Mouse (Mus musculus) left cerebral cortex, postnatal 10 days (tissue): ENCODE measurements around the gene Cyp4f40. TPM values are rescaled to one million over a fixed set of nuclear protein-coding genes. Genes with fewer than 3 reads are reported as not detected.
"Not testable (repeated sequence)": the region's sequence is repeated elsewhere in the genome, so short reads cannot be mapped to it uniquely, and the experiment has no call there.

Experiments
- DNase-seq, 2 experiments: peaks; one replicate each; pipeline ENCODE4 v3.0.0; 2021 to 2022; ENCODE audit warnings: low spot score in 2 of 2, mixed read lengths in 1 of 2; ENCODE audit errors: extremely low spot score in 1 of 2
- intact Hi-C: fragments of 180-260 bp; cut with DNase I; formaldehyde crosslinking; loops from one replicate; pipeline ENCODE4 v1.15.1; 2025
- total RNA-seq, 2 experiments: library from RNA; stranded (reverse); gene quantifications; 2 replicates each; pipeline ENCODE4 v1.2.3; 2021

The Cyp4f40 gene
- total RNA-seq, 2 experiments from 2014 or later: not detected

DNA sequence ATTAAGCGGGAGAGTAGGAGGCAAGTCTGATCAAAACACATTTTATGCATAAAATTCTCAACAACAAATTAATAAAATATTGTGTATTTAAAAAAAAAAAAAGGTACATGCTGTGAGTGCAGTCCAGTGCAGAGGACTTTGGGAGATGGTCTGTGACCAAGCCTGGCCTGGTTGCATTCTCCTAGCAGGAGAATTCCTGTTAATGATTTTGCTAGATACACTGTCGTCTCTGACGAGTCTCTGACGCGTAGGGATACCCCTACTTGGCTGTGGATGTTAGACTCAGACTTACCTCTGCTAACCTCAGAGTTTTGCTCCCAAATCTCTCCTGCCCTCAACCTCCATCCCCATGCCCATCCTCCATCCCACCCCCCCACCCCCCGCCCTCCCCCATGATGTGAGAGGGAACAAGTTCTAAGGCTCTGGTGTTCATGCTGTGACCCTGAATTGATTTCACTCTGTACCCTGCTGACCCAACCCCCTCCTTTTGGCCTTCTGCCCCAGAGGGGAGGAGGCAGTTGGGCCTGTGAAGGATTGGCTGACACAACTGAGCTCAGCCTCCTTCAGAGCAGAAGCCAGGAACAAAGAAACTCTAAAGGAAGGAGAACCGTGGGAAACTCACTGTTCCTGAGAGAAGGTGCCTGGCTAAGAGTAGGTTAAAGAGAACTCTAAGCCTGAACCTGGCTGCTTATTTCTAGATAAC lies 26.5 kb downstream of the Cyp4f40 start, which contains the start of gene Cyp4f15:
TSS of gene Cyp4f15 (plus strand) at position 580 of the 703 bp plus-strand sequence.
- peak; percentile 49 to 59 for DNase-seq
- intact Hi-C loops: no loop called here

DNA sequence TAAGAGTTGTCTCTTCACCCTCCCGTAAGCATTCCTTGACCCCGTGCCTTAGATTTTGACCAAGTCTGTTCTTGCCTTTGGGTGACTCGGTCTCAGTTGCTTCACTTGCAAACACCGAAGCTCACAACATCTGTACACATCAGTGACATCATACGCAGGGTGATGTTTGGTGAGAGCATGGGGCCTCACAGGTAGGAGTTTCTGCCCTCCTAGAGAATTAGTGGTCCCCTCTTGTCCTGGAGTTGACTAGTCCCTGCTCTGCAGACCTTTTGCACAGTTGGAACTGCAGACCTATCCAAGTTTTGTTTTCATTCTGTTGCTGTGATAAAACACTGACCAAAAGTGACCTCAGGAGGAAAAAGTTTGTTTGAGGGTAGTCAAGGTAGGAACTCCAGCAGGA lies 28.0 kb downstream of the Cyp4f40 start:
- intact Hi-C loops: no loop called here
- DNase-seq: no peak

- intact Hi-C loops: no loop called here
- no peak for DNase-seq
These were observed 32.3 kb downstream of the Cyp4f40 start for GRCm38 (mm10) chr17:32690959-32691358.

DNA sequence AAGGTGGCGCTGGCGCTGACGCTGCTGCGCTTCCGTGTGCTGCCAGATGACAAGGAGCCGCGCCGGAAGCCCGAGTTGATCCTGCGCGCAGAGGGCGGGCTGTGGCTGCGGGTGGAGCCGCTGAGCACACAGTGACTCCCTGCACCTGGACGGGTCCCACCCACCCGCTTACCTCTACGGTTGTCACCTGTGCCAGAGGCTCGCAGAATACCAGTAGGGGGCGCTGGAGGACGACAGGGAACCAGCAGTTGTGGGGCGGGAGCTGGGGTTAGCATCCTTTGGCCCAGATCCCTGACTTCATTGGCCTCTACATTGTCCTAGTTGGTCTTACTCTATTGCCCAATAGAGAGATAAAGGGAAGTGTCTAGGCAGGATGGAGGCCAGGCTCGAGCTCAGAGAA lies 44.1 kb downstream of the Cyp4f40 start:
- peak in 1 of 2 experiments; percentile 38 for DNase-seq
- intact Hi-C loops: no loop called here

GRCm38 (mm10) chr17:32710541-32710940 lies 51.8 kb downstream of the Cyp4f40 start:
- intact Hi-C loops, DNase-seq: not testable (repeated sequence)

DNA sequence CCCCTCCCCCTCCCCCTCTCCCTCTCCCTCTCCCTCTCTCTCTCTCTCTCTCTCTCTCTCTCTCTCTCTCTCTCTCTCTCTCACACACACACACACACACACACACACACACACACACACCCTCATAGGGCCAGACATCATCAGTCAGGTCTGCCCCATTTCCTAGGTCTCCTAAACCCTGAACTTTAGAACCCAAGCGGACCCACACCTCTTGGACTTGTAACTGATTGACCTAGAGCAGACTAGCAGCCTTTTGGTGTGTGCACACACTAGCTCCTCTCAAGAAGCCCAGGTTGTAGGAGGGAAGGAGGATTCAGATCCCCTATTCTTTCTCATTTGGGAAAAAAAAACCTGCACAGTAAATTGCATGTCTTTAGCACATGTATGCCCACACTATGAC lies 63.5 kb downstream of the Cyp4f40 start:
- DNase-seq, intact Hi-C loops: not testable (repeated sequence)

DNA sequence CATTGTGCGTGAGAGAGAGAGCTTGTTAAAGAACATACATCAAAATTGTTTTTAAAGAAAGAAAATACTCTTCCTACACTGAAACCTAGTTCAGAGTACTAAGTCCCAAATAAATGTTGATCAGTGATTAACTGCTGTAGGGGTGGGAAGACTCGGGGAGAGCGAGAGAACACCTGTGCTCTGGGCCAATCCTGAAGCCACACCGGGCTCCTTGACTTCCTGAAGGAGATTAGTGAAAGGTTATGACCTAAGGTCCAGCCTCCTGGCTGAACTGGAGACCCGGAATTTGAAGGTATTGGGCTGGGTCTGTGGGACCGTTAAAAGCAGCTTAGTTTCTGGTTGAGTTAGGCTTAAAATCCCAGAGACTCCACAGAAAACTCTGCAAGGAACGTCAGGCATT lies 64.1 kb downstream of the Cyp4f40 start:
- DNase-seq: no peak
- intact Hi-C loops: no loop called here

DNA sequence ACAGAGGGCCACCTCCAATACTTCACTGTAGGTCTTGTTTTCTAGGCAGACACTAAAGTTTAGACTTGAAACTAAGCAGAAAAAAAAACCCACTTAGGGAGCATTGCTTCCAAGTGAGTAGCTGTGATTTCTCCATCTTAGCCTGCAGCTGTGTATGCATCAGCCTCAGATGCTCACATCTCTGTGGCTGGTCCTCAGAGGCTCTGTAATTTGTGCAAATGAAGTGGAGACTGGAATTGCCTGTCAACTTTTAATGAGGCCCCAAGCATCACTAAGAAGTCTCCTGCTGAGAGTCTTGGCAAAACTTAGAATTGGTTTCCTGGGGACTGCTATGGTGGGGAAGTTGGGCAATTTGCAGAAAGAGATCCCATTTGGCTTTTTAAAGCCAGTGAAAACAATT lies 67.7 kb downstream of the Cyp4f40 start:
- DNase-seq, intact Hi-C loops: not testable (repeated sequence)

Other genes starting within 250 kb of the Cyp4f40 start
- gene Pglyrp2, start 234.7 kb upstream of the Cyp4f40 start, total RNA-seq: not detected
- under 1 TPM; 0.36 to 0.41 TPM for gene Cyp4f39, start 206.2 kb upstream of the Cyp4f40 start, total RNA-seq
- 1 to 10 TPM; 3.2 to 3.8 TPM for gene Cyp4f17, start 152.8 kb upstream of the Cyp4f40 start, total RNA-seq
- 1 to 10 TPM; 4.9 to 6.0 TPM for gene Cyp4f16, start 122.3 kb upstream of the Cyp4f40 start, total RNA-seq
- gene Cyp4f37, start 37.6 kb upstream of the Cyp4f40 start, total RNA-seq: not detected
- gene Cyp4f15, start 26.7 kb downstream of the Cyp4f40 start, total RNA-seq: 1 to 10 TPM; 7.0 to 8.0 TPM
- gene Zfp871, start 129.4 kb downstream of the Cyp4f40 start, total RNA-seq: 10 to 100 TPM; 74.0 to 77.1 TPM
- gene Zfp811, start 151.0 kb downstream of the Cyp4f40 start, total RNA-seq: 10 to 100 TPM; 11.7 to 12.0 TPM
- gene Zfp799, start 171.4 kb downstream of the Cyp4f40 start, total RNA-seq: 10 to 100 TPM; 22.0 to 22.7 TPM
- gene Zfp870, start 232.7 kb downstream of the Cyp4f40 start, total RNA-seq: 1 to 10 TPM; 8.4 to 8.6 TPM